Mouse (Mus musculus): ENCODE data around the gene Pik3c2b. TPM values are rescaled to one million over a fixed set of nuclear protein-coding genes. Genes with fewer than 3 reads are reported as not detected.

Pik3c2b gene
- polyA plus RNA-seq, 1 experiment from 2014 or later = 8.1 TPM

- ATAC-seq (ENCODE audit: insufficient number of reproducible peaks, low FRiP score, low TSS enrichment, low read depth) = peak; percentile 45; the same call in 1 of the 2 replicates
- Histone ChIP-seq H3K27me3 (no peaks in the 10 kb centered on the region), H3K27ac (replicated peaks) (no peak overlapping the region; the same call in 1 of the 2 replicates), H3K36me3 (peaks cover 28% of the 10 kb centered on the region; the same call in 1 of the 2 replicates), H3K4me3 (replicated peaks) (no peak overlapping the region), H3K9ac (no peak overlapping the region), H3K4me1 (peaks cover 12% of the 10 kb centered on the region), H3K9me3 (replicated peaks) (no peaks in the 10 kb centered on the region), H3K4me2 (replicated peaks) (no peak overlapping the region)
- 47% methylated on average over 11 of the region's 11 CpGs for WGBS
Observed at GRCm38 (mm10) chr1:133083942-133084625, 38.6 kb downstream of the Pik3c2b start.

DNA sequence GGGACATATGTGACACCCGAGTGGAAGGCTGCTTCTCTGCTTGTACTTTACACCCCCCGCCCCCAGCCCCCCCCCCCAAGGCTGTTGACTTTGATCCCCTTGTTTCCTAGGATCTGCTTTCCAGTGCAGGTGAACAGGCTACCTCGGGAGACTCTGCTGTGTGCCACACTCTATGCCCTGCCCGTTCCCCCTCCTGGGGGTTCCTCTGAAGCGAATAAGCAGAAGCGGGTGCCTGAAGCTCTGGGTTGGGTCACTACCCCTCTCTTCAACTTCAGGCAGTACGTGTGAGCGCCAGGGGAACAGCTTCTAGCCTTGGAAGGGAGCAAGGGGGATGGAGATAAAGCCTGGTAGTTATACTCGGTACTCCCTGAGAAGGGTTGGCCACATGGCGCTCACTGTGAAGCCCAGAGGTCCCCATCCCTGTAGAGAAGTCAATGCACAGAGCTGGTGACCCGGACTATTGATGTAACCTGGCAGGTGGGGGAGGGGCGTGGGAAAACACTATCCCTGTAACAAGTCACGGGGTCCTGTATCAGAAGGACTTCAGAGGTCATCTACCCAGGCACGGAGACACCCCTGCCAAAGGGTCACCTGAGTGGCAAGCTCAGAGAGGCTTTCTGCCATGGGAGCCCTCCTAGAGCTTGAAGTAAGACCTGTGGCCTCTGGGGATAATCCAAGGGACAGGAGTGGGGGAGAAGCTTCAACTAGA, 39.4 kb downstream of the Pik3c2b start:
- H3K9me3 ChIP-seq (replicated peaks) = no peaks in the 10 kb centered on the region
- H3K36me3 ChIP-seq = peaks cover 24% of the 10 kb centered on the region; the same call in 1 of the 2 replicates
- H3K27ac ChIP-seq (replicated peaks) = no peak overlapping the region
- WGBS = 74% methylated on average over 14 of the region's 14 CpGs
- no peak overlapping the region for H3K4me3 ChIP-seq (replicated peaks)
- ATAC-seq (ENCODE audit: insufficient number of reproducible peaks, low FRiP score, low TSS enrichment, low read depth) = no peak
- H3K4me1 ChIP-seq = peaks cover 12% of the 10 kb centered on the region
- no peak overlapping the region for H3K4me2 ChIP-seq (replicated peaks)
- H3K27me3 ChIP-seq = no peaks in the 10 kb centered on the region
- no peak overlapping the region for H3K9ac ChIP-seq

- Histone ChIP-seq H3K36me3 (peaks cover 29% of the 10 kb centered on the region; the same call in 1 of the 2 replicates), H3K27me3 (no peaks in the 10 kb centered on the region), H3K9me3 (replicated peaks) (no peaks in the 10 kb centered on the region), H3K9ac (no peak overlapping the region), H3K27ac (replicated peaks) (no peak overlapping the region), H3K4me2 (replicated peaks) (no peak overlapping the region), H3K4me3 (replicated peaks) (no peak overlapping the region), H3K4me1 (peaks cover 12% of the 10 kb centered on the region)
- no peak for ATAC-seq (ENCODE audit: insufficient number of reproducible peaks, low FRiP score, low TSS enrichment, low read depth)
- 90% methylated on average over 8 of the region's 8 CpGs for WGBS
Observed at GRCm38 (mm10) chr1:133085417-133085742, 39.9 kb downstream of the Pik3c2b start.

- H3K4me3 ChIP-seq (replicated peaks) = no peak overlapping the region
- ATAC-seq (ENCODE audit: insufficient number of reproducible peaks, low FRiP score, low TSS enrichment, low read depth) = no peak
- H3K27me3 ChIP-seq = no peaks in the 10 kb centered on the region
- H3K27ac ChIP-seq (replicated peaks) = no peak overlapping the region
- H3K36me3 ChIP-seq = peaks cover 23% of the 10 kb centered on the region; the same call in 1 of the 2 replicates
- H3K9me3 ChIP-seq (replicated peaks) = no peaks in the 10 kb centered on the region
- H3K4me2 ChIP-seq (replicated peaks) = no peak overlapping the region
- H3K9ac ChIP-seq = no peak overlapping the region
- peaks cover 12% of the 10 kb centered on the region for H3K4me1 ChIP-seq
- 82% methylated on average over 10 of the region's 10 CpGs for WGBS
Observed at GRCm38 (mm10) chr1:133086804-133087203, 41.3 kb downstream of the Pik3c2b start.

GRCm38 (mm10) chr1:133087206-133087905, 41.9 kb downstream of the Pik3c2b start:
- WGBS = 52% methylated on average over 7 of the region's 7 CpGs
- Histone ChIP-seq H3K4me1 (peaks cover 12% of the 10 kb centered on the region), H3K4me3 (replicated peaks) (no peak overlapping the region), H3K4me2 (replicated peaks) (no peak overlapping the region), H3K9me3 (replicated peaks) (no peaks in the 10 kb centered on the region), H3K27me3 (no peaks in the 10 kb centered on the region), H3K36me3 (peaks cover 23% of the 10 kb centered on the region), H3K9ac (no peak overlapping the region), H3K27ac (replicated peaks) (no peak overlapping the region)
- 0 out of 2 replicates have a peak, but pooled peaks have one; percentile 8 for ATAC-seq (ENCODE audit: insufficient number of reproducible peaks, low FRiP score, low TSS enrichment, low read depth)

GRCm38 (mm10) chr1:133088196-133088595, 42.7 kb downstream of the Pik3c2b start:
- Histone ChIP-seq H3K4me3 (replicated peaks) (no peak overlapping the region), H3K9me3 (replicated peaks) (no peaks in the 10 kb centered on the region), H3K4me2 (replicated peaks) (no peak overlapping the region), H3K4me1 (peaks cover 12% of the 10 kb centered on the region), H3K9ac (no peak overlapping the region), H3K27me3 (no peaks in the 10 kb centered on the region), H3K27ac (replicated peaks) (no peak overlapping the region), H3K36me3 (peaks cover 21% of the 10 kb centered on the region)
- no peak for ATAC-seq (ENCODE audit: insufficient number of reproducible peaks, low FRiP score, low TSS enrichment, low read depth)
- 79% methylated on average over 10 of the region's 10 CpGs for WGBS

DNA sequence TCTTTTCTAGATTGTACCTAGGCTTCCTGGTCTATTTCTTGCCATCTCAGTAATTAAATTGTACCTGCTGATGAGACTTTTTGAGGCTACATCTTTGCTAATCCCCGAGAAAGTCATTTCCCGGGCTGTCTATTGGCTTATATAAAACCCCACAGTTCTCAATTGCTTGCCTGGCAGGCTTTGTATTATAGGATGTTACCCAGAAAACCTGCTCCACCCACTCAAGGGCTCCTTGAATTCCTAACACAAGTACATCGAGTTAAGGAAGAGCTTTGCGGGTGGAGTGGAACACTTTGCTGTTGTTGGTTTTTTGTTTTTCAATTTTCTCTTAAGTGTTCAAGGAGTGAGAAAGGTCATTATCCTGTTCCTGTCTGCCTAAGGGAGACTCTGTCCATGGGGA, 43.9 kb downstream of the Pik3c2b start:
- H3K4me3 ChIP-seq (replicated peaks) = no peak overlapping the region
- no peaks in the 10 kb centered on the region for H3K9me3 ChIP-seq (replicated peaks)
- peaks cover 4% of the 10 kb centered on the region for H3K4me1 ChIP-seq
- no peak overlapping the region for H3K4me2 ChIP-seq (replicated peaks)
- peaks cover 25% of the 10 kb centered on the region for H3K36me3 ChIP-seq
- no peaks in the 10 kb centered on the region for H3K27me3 ChIP-seq
- ATAC-seq (ENCODE audit: insufficient number of reproducible peaks, low FRiP score, low TSS enrichment, low read depth) = no peak
- H3K9ac ChIP-seq = no peak overlapping the region
- 68% methylated on average over 4 of the region's 4 CpGs for WGBS
- no peak overlapping the region for H3K27ac ChIP-seq (replicated peaks)

- Histone ChIP-seq H3K9me3 (replicated peaks) (no peaks in the 10 kb centered on the region), H3K36me3 (peaks cover 34% of the 10 kb centered on the region), H3K4me1 (no peaks in the 10 kb centered on the region), H3K4me2 (replicated peaks) (no peak overlapping the region), H3K9ac (no peak overlapping the region), H3K27ac (replicated peaks) (no peak overlapping the region), H3K27me3 (no peaks in the 10 kb centered on the region), H3K4me3 (replicated peaks) (no peak overlapping the region)
- no peak for ATAC-seq (ENCODE audit: insufficient number of reproducible peaks, low FRiP score, low TSS enrichment, low read depth)
- WGBS = 62% methylated on average over 6 of the region's 6 CpGs
Observed at GRCm38 (mm10) chr1:133090641-133091040, 45.2 kb downstream of the Pik3c2b start.

- no peak overlapping the region for H3K27ac ChIP-seq (replicated peaks)
- no peak overlapping the region for H3K4me3 ChIP-seq (replicated peaks)
- H3K4me1 ChIP-seq = no peaks in the 10 kb centered on the region
- H3K27me3 ChIP-seq = no peaks in the 10 kb centered on the region
- no peak for ATAC-seq (ENCODE audit: insufficient number of reproducible peaks, low FRiP score, low TSS enrichment, low read depth)
- H3K36me3 ChIP-seq = peaks cover 41% of the 10 kb centered on the region
- H3K9me3 ChIP-seq (replicated peaks) = no peaks in the 10 kb centered on the region
- no peak overlapping the region for H3K4me2 ChIP-seq (replicated peaks)
- H3K9ac ChIP-seq = no peak overlapping the region
- WGBS = 76% methylated on average over 8 of the region's 8 CpGs
Observed at GRCm38 (mm10) chr1:133091483-133091882, 46.0 kb downstream of the Pik3c2b start.

DNA sequence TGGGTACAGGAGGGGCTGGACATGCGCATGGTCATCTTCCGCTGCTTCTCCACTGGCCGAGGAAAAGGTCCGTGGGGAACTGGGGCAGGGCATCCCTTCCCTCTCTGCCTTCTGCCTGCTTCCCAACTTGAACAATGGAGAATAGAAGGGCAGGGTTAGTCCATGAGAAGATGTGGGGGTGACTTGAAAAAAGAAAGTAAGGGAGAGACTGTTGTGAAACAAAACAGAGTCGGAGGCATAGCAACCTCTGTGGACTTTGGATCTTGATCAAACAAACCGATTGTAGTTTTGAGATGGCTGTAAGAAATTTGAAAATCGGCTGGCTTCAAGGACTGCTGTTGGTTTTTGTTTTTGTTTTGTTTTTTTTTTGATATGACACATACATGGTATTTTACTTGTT, 48.3 kb downstream of the Pik3c2b start:
- Histone ChIP-seq H3K9ac (no peak overlapping the region), H3K4me2 (replicated peaks) (no peak overlapping the region), H3K4me1 (no peaks in the 10 kb centered on the region), H3K9me3 (replicated peaks) (no peaks in the 10 kb centered on the region), H3K4me3 (replicated peaks) (no peak overlapping the region), H3K27me3 (no peaks in the 10 kb centered on the region), H3K27ac (replicated peaks) (no peak overlapping the region), H3K36me3 (peaks cover 39% of the 10 kb centered on the region)
- WGBS = 90% methylated on average over 7 of the region's 7 CpGs
- no peak for ATAC-seq (ENCODE audit: insufficient number of reproducible peaks, low FRiP score, low TSS enrichment, low read depth)
